Mouse (Mus musculus) lung, embryonic 14.5 days (tissue): Measurements from ENCODE around the gene Ptger2. TPM values are rescaled to one million over a fixed set of nuclear protein-coding genes. Genes with fewer than 3 reads are reported as not detected.

ENCODE experiments used
- ATAC-seq: fragments of 200-750 bp; cut with Nextera tagmentation; 2 replicates; pipeline ENCODE4 v1.8.0; 2017; ENCODE audit warnings: mild to moderate bottlenecking, moderate TSS enrichment, moderate library complexity; ENCODE audit not compliant: insufficient read depth
- DNase-seq: peaks from one replicate; pipeline ENCODE4 v3.0.0-alpha.2; 2015
- H3K27ac ChIP-seq: fragments of 300-500 bp; sonication (generic); 2 replicates; pipeline ENCODE4 v1.5.1; 2014; ENCODE audit warnings: low read depth, mild to moderate bottlenecking, moderate library complexity
- H3K27me3 ChIP-seq: fragments of 300-500 bp; sonication (generic); 2 replicates; pipeline ENCODE4 v1.6.1; 2014; ENCODE audit warnings: low read length, control low read depth; ENCODE audit not compliant: insufficient read depth
- H3K36me3 ChIP-seq: fragments of 300-500 bp; sonication (generic); 2 replicates; pipeline ENCODE4 v1.6.1; 2014; ENCODE audit warnings: control low read depth; ENCODE audit not compliant: insufficient read depth
- H3K4me1 ChIP-seq: fragments of 300-500 bp; sonication (generic); 2 replicates; pipeline ENCODE4 v1.6.1; 2014; ENCODE audit warnings: antibody characterized with exemption, control low read depth; ENCODE audit not compliant: insufficient read depth
- H3K4me2 ChIP-seq: fragments of 300-500 bp; sonication (generic); 2 replicates; pipeline ENCODE4 v1.6.1; 2014; ENCODE audit warnings: mild to moderate bottlenecking
- H3K4me3 ChIP-seq: fragments of 300-500 bp; sonication (generic); 2 replicates; pipeline ENCODE4 v1.5.1; 2014; ENCODE audit warnings: low read depth, low read length
- H3K9ac ChIP-seq: fragments of 300-500 bp; sonication (generic); 2 replicates; pipeline ENCODE4 v1.6.1; 2014
- H3K9me3 ChIP-seq: fragments of 300-500 bp; sonication (generic); 2 replicates; pipeline ENCODE4 v1.6.1; 2016; ENCODE audit warnings: low read depth, low read length, control low read depth
- CTCF ChIP-seq: IDR thresholded peaks from 2 replicates; pipeline ENCODE4 v1.5.1; 2016; ENCODE audit warnings: antibody characterized with exemption, low read depth
- WGBS: fragments of 180-500 bp; shearing (Covaris S2); extraction: QIAGEN DNeasy Blood & Tissue Kit; methylation state at CpG from one replicate; pipeline ENCODE4 v1.1.7; 2014; 5-methylcytosine and 5-hydroxymethylcytosine counted together
- polyA plus RNA-seq: library from polyadenylated mRNA; unstranded; fragments of >200 nt; fragmentation: Nextera tagmentation; extraction: Ambion mirVana; gene quantifications from 2 replicates; pipeline ENCODE4 v1.2.1, GENCODE M21; 2014

The Ptger2 gene
- polyA plus RNA-seq, 1 experiment from 2014 or later, result 2.8 TPM

DNA sequence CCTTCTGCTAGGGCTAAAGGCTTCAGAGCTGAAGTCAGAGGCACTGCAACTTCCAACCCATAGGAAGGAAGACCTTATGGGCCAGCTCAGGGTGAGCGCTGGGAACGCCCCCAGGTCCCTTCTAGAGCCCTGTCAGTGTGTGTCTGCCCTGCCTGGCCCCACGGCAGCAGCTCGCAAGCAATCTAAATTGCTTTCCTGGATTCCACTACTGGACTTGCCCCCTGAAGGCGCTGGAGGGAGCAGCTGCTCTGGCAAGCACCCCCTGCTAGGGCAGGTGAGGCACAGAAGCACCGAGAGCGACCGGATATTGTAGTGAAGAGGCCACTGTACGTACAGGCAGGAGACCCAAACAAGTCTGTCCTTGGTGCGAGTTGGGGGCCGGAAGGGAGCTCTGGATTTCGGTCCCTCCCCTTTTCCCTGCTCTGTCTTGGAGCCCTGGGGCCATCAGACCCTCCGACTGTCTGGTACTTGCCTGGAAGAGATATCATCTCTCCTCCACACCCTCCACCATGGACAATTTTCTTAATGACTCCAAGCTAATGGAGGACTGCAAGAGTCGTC, 541 bp downstream of the Ptger2 start:
- Histone ChIP-seq H3K4me2 (peak overlapping the region; percentile 88), H3K9ac (peak overlapping the region; percentile 48), H3K27ac (no peak overlapping the region), H3K4me1 (no peaks in the 10 kb centered on the region; the same call in 1 of the 2 replicates), H3K9me3 (no peaks in the 10 kb centered on the region), H3K4me3 (peak overlapping the region; percentile 49), H3K27me3 (no peaks in the 10 kb centered on the region), H3K36me3 (no peaks in the 10 kb centered on the region)
- peak; percentile 56 for DNase-seq
- ATAC-seq, result peak; percentile 67
- WGBS, result 4% methylated on average over 14 of the region's 14 CpGs
- TF ChIP-seq CTCF, result peak; percentile 24; the same call in 1 of the 2 replicates

DNA sequence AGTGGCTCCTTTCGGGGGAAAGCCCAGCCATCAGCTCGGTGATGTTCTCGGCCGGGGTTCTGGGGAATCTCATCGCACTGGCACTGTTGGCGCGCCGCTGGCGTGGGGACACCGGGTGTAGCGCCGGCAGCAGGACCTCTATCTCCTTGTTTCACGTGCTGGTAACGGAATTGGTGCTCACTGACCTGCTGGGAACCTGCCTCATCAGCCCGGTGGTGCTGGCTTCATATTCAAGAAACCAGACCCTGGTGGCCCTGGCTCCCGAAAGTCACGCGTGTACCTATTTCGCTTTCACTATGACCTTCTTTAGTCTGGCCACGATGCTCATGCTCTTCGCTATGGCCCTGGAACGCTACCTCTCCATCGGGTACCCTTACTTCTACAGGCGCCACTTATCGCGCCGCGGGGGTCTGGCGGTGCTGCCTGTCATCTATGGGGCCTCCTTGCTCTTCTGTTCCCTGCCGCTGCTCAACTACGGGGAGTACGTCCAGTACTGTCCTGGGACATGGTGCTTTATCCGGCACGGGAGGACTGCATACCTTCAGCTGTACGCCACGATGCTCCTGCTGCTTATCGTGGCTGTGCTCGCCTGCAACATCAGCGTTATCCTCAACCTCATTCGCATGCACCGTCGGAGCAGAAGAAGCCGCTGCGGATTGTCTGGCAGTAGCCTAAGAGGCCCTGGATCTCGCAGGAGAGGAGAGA, 1.2 kb downstream of the Ptger2 start:
- Histone ChIP-seq H3K4me2 (peak overlapping the region; percentile 88), H3K9me3 (no peaks in the 10 kb centered on the region), H3K27me3 (no peaks in the 10 kb centered on the region), H3K4me3 (peak overlapping the region; percentile 49), H3K4me1 (no peaks in the 10 kb centered on the region; the same call in 1 of the 2 replicates), H3K36me3 (no peaks in the 10 kb centered on the region), H3K9ac (peak overlapping the region; percentile 48), H3K27ac (no peak overlapping the region)
- peak; percentile 35; the same call in 1 of the 2 replicates for ATAC-seq
- no peak for TF ChIP-seq CTCF
- WGBS, result 1% methylated on average over 45 of the region's 45 CpGs
- DNase-seq, result peak; percentile 37

DNA sequence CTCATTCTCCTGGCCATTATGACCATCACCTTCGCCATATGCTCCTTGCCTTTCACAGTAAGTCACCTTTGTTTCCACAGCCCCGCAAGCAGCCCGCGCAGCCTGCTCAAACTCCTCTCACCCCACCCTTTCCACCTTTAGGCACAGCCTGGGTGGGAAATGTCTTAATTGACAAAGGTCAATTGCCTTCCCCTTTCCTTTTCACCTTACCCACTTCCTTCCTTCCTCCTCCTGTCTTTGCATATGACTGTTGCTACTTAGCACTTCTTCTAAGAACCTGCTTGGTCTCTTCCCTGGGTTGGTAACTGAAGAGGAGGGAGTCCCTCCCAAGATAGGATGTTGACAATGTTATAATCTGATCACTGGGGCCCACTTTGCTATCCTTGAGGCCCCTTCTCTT, 1.8 kb downstream of the Ptger2 start:
- no peak for TF ChIP-seq CTCF
- DNase-seq, result no peak
- Histone ChIP-seq H3K4me2 (peak overlapping the region; percentile 88), H3K4me3 (peak overlapping the region; percentile 49), H3K27me3 (no peaks in the 10 kb centered on the region), H3K27ac (no peak overlapping the region), H3K4me1 (no peaks in the 10 kb centered on the region; the same call in 1 of the 2 replicates), H3K36me3 (no peaks in the 10 kb centered on the region), H3K9ac (peak overlapping the region; percentile 48), H3K9me3 (no peaks in the 10 kb centered on the region)
- no peak for ATAC-seq
- 39% methylated on average over 4 of the region's 4 CpGs for WGBS

DNA sequence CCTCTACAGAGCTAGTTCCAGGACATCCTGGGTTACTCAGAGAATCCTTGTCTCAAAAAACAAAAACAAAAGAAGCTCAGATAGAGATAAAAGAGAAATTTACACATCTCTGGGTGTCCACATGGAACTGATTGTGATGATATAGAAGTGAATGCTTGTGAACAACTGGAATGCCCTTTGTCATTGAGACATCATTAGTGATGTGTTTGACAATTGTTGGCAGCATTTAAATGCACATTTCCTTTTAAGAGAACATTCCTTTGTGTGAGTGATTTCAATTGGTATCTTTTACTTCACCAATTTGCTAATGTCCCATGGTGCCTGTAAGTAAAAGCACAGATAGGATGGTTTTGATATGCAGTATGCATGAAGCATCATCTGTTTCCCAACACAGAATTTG, 6.3 kb downstream of the Ptger2 start:
- no peaks in the 10 kb centered on the region; the same call in 1 of the 2 replicates for H3K4me1 ChIP-seq
- H3K36me3 ChIP-seq, result no peaks in the 10 kb centered on the region
- no peak for TF ChIP-seq CTCF
- no peak overlapping the region for H3K9ac ChIP-seq
- DNase-seq, result no peak
- no peak for ATAC-seq
- H3K4me3 ChIP-seq, result no peak overlapping the region
- H3K4me2 ChIP-seq, result no peak overlapping the region
- H3K27me3 ChIP-seq, result no peaks in the 10 kb centered on the region
- no peaks in the 10 kb centered on the region for H3K9me3 ChIP-seq
- H3K27ac ChIP-seq, result no peak overlapping the region

DNA sequence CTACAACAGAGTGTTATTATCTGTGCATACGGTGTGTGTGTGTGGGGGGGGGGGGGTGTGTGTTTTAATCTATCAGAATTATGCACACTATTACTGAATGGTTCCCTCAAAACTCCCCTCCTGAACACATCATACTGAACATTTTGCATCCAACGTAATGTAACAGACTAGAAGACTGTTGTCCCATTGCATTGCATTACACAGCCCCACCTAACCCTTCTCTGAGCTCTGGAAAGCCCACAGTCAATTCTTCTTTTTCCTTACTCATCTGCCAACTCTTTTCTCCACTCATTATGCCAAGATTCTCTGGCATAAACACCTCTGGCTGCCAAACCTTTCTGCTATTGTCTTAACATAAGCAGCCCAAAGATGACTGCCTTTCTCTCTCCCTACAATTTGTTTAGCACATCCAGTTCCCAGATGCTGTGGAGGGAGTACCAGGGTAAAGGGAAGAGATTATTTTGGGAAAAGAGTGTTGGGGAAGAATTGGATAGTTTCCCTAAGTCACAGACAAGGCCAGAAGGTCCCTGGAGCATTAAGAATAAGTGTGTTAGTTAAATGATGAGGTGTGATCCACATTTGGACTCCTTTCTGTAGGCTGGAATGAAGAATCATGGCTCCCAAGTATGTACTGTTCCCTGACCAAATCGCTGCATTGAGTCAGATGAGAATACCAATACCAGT, 12.2 kb downstream of the Ptger2 start:
- no peaks in the 10 kb centered on the region for H3K9me3 ChIP-seq
- no peaks in the 10 kb centered on the region for H3K27me3 ChIP-seq
- no peak overlapping the region for H3K4me3 ChIP-seq
- H3K27ac ChIP-seq, result no peak overlapping the region
- ATAC-seq, result peak; percentile 54
- no peaks in the 10 kb centered on the region for H3K36me3 ChIP-seq
- 58% methylated on average over 3 of the region's 3 CpGs for WGBS
- H3K4me1 ChIP-seq, result 0 out of 2 replicates have a peak, but pooled peaks cover 3% of the 10 kb centered on the region
- DNase-seq, result peak; percentile 74
- H3K9ac ChIP-seq, result no peak overlapping the region
- TF ChIP-seq CTCF, result no peak
- no peak overlapping the region for H3K4me2 ChIP-seq

DNA sequence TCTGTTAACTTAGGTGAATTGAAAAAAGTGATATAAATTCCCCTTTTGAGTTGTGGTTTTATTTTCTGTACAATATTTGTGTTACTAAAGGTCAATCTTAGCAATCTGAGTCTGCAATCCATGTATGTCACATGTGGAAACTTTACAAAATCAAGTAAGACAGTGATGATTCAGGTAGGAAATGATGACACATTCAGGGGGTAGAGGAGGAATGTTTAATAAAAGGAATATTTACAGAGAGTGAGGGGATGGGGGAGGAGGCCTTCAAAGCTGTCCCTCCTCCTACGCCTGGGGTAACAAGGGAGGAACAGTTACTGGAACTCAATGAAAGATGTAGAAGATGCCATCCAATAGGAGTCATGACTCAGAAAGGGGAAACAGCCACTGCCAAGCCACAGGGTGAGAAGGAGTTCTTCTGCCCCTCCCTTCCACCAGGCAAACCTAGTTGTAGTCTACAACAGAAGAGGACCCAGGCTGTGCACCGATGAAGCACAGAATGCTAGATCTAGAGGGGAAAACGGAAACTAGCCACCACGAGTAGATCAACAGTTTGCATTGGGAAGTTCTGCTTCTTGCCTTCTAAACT, 17.8 kb downstream of the Ptger2 start:
- no peak for ATAC-seq

DNA sequence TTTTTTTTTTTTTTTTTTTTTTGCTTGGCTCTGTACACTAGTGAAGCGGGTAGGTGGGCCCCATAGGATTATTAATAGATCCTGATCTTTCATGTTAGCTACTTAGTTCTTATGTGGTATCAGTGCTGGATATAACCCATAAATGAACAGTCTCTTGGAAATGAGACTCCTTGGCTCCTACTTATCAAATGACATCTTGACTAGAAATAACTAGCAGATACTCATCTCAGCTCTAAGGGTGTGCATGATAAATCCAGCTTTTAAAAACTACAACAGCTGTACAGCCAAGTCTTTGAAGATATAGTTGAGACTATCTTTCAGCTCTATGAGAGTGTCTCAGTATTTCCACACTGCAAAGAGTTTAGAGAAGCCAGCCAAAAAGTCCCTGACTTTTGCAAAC, 21.2 kb downstream of the Ptger2 start:
- H3K9me3 ChIP-seq, result no peaks in the 10 kb centered on the region
- WGBS, result 62% methylated on average over 1 of the region's 1 CpGs
- TF ChIP-seq CTCF, result no peak
- no peaks in the 10 kb centered on the region for H3K4me1 ChIP-seq
- H3K27me3 ChIP-seq, result no peaks in the 10 kb centered on the region
- no peaks in the 10 kb centered on the region for H3K36me3 ChIP-seq
- H3K4me2 ChIP-seq, result no peak overlapping the region
- DNase-seq (peak; percentile 67), ATAC-seq (peak; percentile 84)
- H3K27ac ChIP-seq, result no peak overlapping the region
- no peak overlapping the region for H3K9ac ChIP-seq
- H3K4me3 ChIP-seq, result no peak overlapping the region

More for the DNA sequence above, 17.8 kb downstream of the Ptger2 start:
- Histone ChIP-seq H3K36me3 (no peaks in the 10 kb centered on the region), H3K9ac (no peak overlapping the region), H3K4me2 (no peak overlapping the region), H3K4me3 (no peak overlapping the region), H3K27me3 (no peaks in the 10 kb centered on the region), H3K9me3 (no peaks in the 10 kb centered on the region), H3K27ac (no peak overlapping the region), H3K4me1 (no peaks in the 10 kb centered on the region)
- TF ChIP-seq CTCF, result no peak
- DNase-seq, result no peak
- 92% methylated on average over 4 of the region's 4 CpGs for WGBS
